ENCODE assay signal across 21 mouse cellular contexts in genomic region chr6:87736923-87737322, GRCm38 (mm10). TPM values are rescaled to one million over a fixed set of nuclear protein-coding genes. Genes with fewer than 3 reads are reported as not detected.
"Had no signal": no experiment of that assay in that cellular context is flagged by ENCODE, and none has a peak within 500 bp of the region (broad histone marks: within the 10 kb centered on the region; RNA-seq: fewer than 3 reads in every experiment).

No protein-coding gene starts in this region.

- H3K9ac ChIP-seq: liver, postnatal 0 days; lung, embryonic 15.5 days; midbrain, embryonic 12.5 days; midbrain, embryonic 15.5 days; neural tube, embryonic 12.5 days; stomach, embryonic 15.5 days had no signal

- ATAC-seq: liver, postnatal 0 days; lung, postnatal 0 days; midbrain, embryonic 15.5 days had no signal

- H3K27ac ChIP-seq: lung, embryonic 15.5 days; macrophage; midbrain, embryonic 12.5 days; midbrain, embryonic 15.5 days; neural tube, embryonic 12.5 days; stomach, embryonic 15.5 days; stomach, postnatal 0 days had no signal

- H3K4me2 ChIP-seq: lung, embryonic 15.5 days; midbrain, embryonic 12.5 days; midbrain, embryonic 15.5 days; neural tube, embryonic 12.5 days; stomach, embryonic 15.5 days had no signal

- H3K4me3 ChIP-seq: lung, embryonic 15.5 days; megakaryocyte, embryonic 14.5 days; midbrain, embryonic 12.5 days; midbrain, embryonic 15.5 days; neural tube, embryonic 12.5 days; stomach, embryonic 15.5 days had no signal

- H3K9me3 ChIP-seq: lung, embryonic 15.5 days; midbrain, embryonic 12.5 days; midbrain, embryonic 15.5 days; neural tube, embryonic 12.5 days; stomach, embryonic 15.5 days had no signal

- DNase-seq: liver, postnatal 0 days; lung, adult 2 months; lung, postnatal 14 days; lung, postnatal 36 days; right cerebral cortex, postnatal 14 days; thymus, adult 2 months; thymus, postnatal 25 days; thymus, postnatal 4 days had no signal

- H3K36me3 ChIP-seq: lung, embryonic 15.5 days; midbrain, embryonic 12.5 days; midbrain, embryonic 15.5 days; neural tube, embryonic 12.5 days; stomach, embryonic 15.5 days had no signal

RNA-seq across cellular contexts. Expression of gene Efcc1, which starts 6.3 kb away (rescaled TPM):
- total RNA-seq: monocyte, adult 5-6 weeks; neutrophil, adult 5-6 weeks had no signal
- polyA plus RNA-seq: macrophage had no signal

RNA-seq across cellular contexts. Expression of gene Gp9, which starts 40.9 kb away (rescaled TPM):
- total RNA-seq: midbrain, postnatal 0 days had no signal
- polyA plus RNA-seq: midbrain, postnatal 0 days; testis, adult 2 months had no signal
